Mouse (Mus musculus): ENCODE measurements around the gene Rbbp8nl. TPM values are rescaled to one million over a fixed set of nuclear protein-coding genes. Genes with fewer than 3 reads are reported as not detected.

Gene Rbbp8nl
- polyA plus RNA-seq (2015; fragmentation: Nextera tagmentation; extraction: Ambion mirVana), result not detected in 2 replicates

- 50% methylated on average over 16 of the region's 16 CpGs for WGBS (ENCODE audit: insufficient replicate concordance)
- Histone ChIP-seq H3K9me3 (replicated peaks) (no peaks in the 10 kb centered on the region), H3K4me1 (replicated peaks) (no peaks in the 10 kb centered on the region), H3K27me3 (no peaks in the 10 kb centered on the region), H3K4me2 (no peak within 1 kb of the TSS), H3K9ac (no peak within 1 kb of the TSS), H3K27ac (replicated peaks) (no peak within 1 kb of the TSS), H3K4me3 (replicated peaks) (no peak within 1 kb of the TSS), H3K36me3 (replicated peaks) (no peaks in the 10 kb centered on the region)
- no peak for ATAC-seq (ENCODE audit: insufficient read depth)
Measured at GRCm38 (mm10) chr2:180289440-180290108, at the start of gene Rbbp8nl. Rbbp8nl (minus strand) TSS chr2:180289879.

DNA sequence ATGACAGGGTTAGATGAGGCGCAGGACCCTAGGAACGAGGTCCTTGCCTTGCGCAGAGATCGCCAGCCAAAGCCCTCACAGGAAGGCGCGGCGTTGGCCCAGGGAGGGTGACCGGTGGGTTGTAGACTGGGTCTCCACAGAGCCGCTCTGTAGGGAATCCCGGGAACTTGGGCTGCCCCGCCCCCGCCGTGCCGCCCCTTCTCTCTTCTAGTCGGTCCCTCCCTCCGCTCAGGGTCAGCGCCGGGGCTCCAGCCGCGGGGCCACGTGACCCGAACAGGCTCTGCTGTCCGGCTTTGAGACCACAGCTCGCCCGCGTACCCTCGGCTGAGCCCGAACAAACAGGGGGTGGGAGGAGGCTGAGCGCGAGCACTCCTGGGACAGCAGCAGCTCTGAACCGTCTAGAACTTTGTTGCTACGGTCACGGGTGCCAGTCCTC lies 44.9 kb upstream of the Rbbp8nl start, which contains the start of gene Gata5:
Gene Gata5 (minus strand): TSS at position 149 of the 436 bp plus-strand sequence.
- Histone ChIP-seq H3K4me3 (replicated peaks) (peak within 1 kb of the TSS; percentile 35), H3K4me2 (peak within 1 kb of the TSS; percentile 46), H3K9me3 (replicated peaks) (no peaks in the 10 kb centered on the region), H3K4me1 (replicated peaks) (no peaks in the 10 kb centered on the region), H3K27me3 (peaks cover 77% of the 10 kb centered on the region), H3K36me3 (replicated peaks) (no peaks in the 10 kb centered on the region), H3K9ac (no peak within 1 kb of the TSS), H3K27ac (replicated peaks) (no peak within 1 kb of the TSS)
- WGBS (ENCODE audit: insufficient replicate concordance), result 1% methylated on average over 33 of the region's 33 CpGs
- ATAC-seq (ENCODE audit: insufficient read depth), result peak; percentile 42; the same call in 1 of the 2 replicates

DNA sequence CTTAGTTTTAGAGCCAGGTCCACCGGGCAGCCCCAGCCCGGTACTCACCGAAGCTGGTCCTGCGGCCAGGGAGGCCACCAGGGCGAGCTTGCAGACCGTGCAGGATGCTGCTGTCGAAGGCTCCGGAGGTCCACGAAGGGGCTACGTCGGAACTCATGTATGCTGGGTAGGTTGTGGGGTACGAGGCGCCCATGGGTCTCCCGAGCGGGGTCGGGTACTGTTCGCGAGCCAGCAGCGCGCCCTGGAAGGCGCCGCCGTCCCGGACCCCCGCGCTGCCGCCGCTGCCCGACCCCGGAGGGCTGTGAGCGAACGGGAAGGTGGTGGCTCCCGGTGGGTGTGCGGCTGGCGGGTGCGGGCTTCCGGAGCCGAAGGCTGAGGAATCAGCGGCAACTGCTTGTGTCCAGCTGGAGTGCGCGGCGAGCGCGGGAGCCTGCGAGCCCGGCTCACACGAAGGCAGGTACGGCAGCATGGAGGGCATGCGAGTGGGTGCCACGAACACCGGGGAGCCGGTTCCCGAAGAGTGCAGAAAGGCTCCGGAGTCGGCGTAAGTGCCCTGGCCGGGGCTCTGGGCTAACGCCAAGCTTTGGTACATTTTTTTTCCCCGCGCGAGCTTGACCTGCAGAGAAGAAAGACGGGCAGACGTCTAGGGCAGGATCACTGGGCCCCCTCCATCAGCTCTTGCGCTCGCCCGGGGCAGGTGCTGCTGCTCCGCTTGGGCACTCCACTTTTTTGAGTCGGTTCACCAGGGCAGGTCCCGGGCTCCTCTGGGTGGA lies 44.3 kb upstream of the Rbbp8nl start:
- Histone ChIP-seq H3K9me3 (replicated peaks) (no peaks in the 10 kb centered on the region), H3K27me3 (peaks cover 71% of the 10 kb centered on the region), H3K4me3 (replicated peaks) (peak overlapping the region; percentile 35), H3K4me2 (peak overlapping the region; percentile 46), H3K36me3 (replicated peaks) (no peaks in the 10 kb centered on the region), H3K4me1 (replicated peaks) (no peaks in the 10 kb centered on the region), H3K27ac (replicated peaks) (no peak overlapping the region), H3K9ac (no peak overlapping the region)
- ATAC-seq (ENCODE audit: insufficient read depth), result no peak
- WGBS (ENCODE audit: insufficient replicate concordance), result 2% methylated on average over 69 of the region's 69 CpGs

GRCm38 (mm10) chr2:180329466-180329865 lies 39.8 kb upstream of the Rbbp8nl start:
- WGBS (ENCODE audit: insufficient replicate concordance), result 70% methylated on average over 1 of the region's 1 CpGs
- H3K9me3 ChIP-seq (replicated peaks), result no peaks in the 10 kb centered on the region
- peaks cover 31% of the 10 kb centered on the region for H3K27me3 ChIP-seq
- H3K4me1 ChIP-seq (replicated peaks), result no peaks in the 10 kb centered on the region
- no peaks in the 10 kb centered on the region for H3K36me3 ChIP-seq (replicated peaks)
- no peak for ATAC-seq (ENCODE audit: insufficient read depth)
- no peak overlapping the region for H3K4me3 ChIP-seq (replicated peaks)
- H3K4me2 ChIP-seq, result no peak overlapping the region
- no peak overlapping the region for H3K27ac ChIP-seq (replicated peaks)
- no peak overlapping the region for H3K9ac ChIP-seq

- ATAC-seq (ENCODE audit: insufficient read depth), result no peak
- 49% methylated on average over 14 of the region's 14 CpGs for WGBS (ENCODE audit: insufficient replicate concordance)
- no peaks in the 10 kb centered on the region for H3K27me3 ChIP-seq
- H3K27ac ChIP-seq (replicated peaks), result no peak overlapping the region
- H3K9ac ChIP-seq, result no peak overlapping the region
- no peaks in the 10 kb centered on the region for H3K4me1 ChIP-seq (replicated peaks)
- H3K4me2 ChIP-seq, result no peak overlapping the region
- H3K4me3 ChIP-seq (replicated peaks), result no peak overlapping the region
- no peaks in the 10 kb centered on the region for H3K36me3 ChIP-seq (replicated peaks)
- no peaks in the 10 kb centered on the region for H3K9me3 ChIP-seq (replicated peaks)
Measured at GRCm38 (mm10) chr2:180322674-180323355, 33.1 kb upstream of the Rbbp8nl start.

DNA sequence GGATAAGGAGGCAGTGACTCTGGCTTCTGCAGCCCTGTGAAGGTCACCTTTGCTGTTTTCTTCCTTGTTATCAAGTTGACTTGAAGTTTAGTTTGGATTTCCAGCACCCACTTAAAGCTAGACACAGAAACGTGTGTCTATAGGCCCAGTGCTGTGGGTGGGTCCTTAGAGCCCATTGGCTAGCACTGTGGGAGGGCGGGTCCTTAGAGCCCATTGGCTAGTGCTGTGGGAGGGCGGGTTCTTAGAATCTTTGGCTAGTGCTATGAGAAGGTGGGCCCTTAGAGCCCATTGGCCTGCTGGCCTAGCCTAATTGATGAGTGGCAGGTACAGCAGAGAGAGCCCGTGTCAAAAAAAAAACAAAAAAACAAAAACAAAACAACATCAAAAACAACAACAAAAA lies 30.5 kb upstream of the Rbbp8nl start:
- Histone ChIP-seq H3K36me3 (replicated peaks) (no peaks in the 10 kb centered on the region), H3K9me3 (replicated peaks) (no peaks in the 10 kb centered on the region), H3K4me3 (replicated peaks) (no peak overlapping the region), H3K4me1 (replicated peaks) (no peaks in the 10 kb centered on the region), H3K27me3 (no peaks in the 10 kb centered on the region), H3K4me2 (no peak overlapping the region), H3K9ac (no peak overlapping the region), H3K27ac (replicated peaks) (no peak overlapping the region)
- WGBS (ENCODE audit: insufficient replicate concordance), result 53% methylated on average over 4 of the region's 4 CpGs
- no peak for ATAC-seq (ENCODE audit: insufficient read depth)

- no peak overlapping the region for H3K9ac ChIP-seq
- H3K4me3 ChIP-seq (replicated peaks), result no peak overlapping the region
- no peak overlapping the region for H3K4me2 ChIP-seq
- H3K9me3 ChIP-seq (replicated peaks), result no peaks in the 10 kb centered on the region
- no peak for ATAC-seq (ENCODE audit: insufficient read depth)
- no peaks in the 10 kb centered on the region for H3K4me1 ChIP-seq (replicated peaks)
- H3K27me3 ChIP-seq, result no peaks in the 10 kb centered on the region
- 61% methylated on average over 7 of the region's 7 CpGs for WGBS (ENCODE audit: insufficient replicate concordance)
- H3K27ac ChIP-seq (replicated peaks), result no peak overlapping the region
- H3K36me3 ChIP-seq (replicated peaks), result no peaks in the 10 kb centered on the region
Measured at GRCm38 (mm10) chr2:180317591-180317990, 27.9 kb upstream of the Rbbp8nl start.

- 52% methylated on average over 2 of the region's 2 CpGs for WGBS (ENCODE audit: insufficient replicate concordance)
- no peak overlapping the region for H3K27ac ChIP-seq (replicated peaks)
- H3K36me3 ChIP-seq (replicated peaks), result no peaks in the 10 kb centered on the region
- no peaks in the 10 kb centered on the region for H3K27me3 ChIP-seq
- no peaks in the 10 kb centered on the region for H3K4me1 ChIP-seq (replicated peaks)
- no peaks in the 10 kb centered on the region for H3K9me3 ChIP-seq (replicated peaks)
- no peak overlapping the region for H3K9ac ChIP-seq
- no peak overlapping the region for H3K4me2 ChIP-seq
- no peak for ATAC-seq (ENCODE audit: insufficient read depth)
- no peak overlapping the region for H3K4me3 ChIP-seq (replicated peaks)
Measured at GRCm38 (mm10) chr2:180314292-180314691, 24.6 kb upstream of the Rbbp8nl start.

- no peak overlapping the region for H3K4me2 ChIP-seq
- no peaks in the 10 kb centered on the region for H3K4me1 ChIP-seq (replicated peaks)
- WGBS (ENCODE audit: insufficient replicate concordance), result 52% methylated on average over 4 of the region's 4 CpGs
- H3K36me3 ChIP-seq (replicated peaks), result no peaks in the 10 kb centered on the region
- H3K9me3 ChIP-seq (replicated peaks), result no peaks in the 10 kb centered on the region
- ATAC-seq (ENCODE audit: insufficient read depth), result no peak
- H3K27ac ChIP-seq (replicated peaks), result no peak overlapping the region
- no peak overlapping the region for H3K9ac ChIP-seq
- H3K4me3 ChIP-seq (replicated peaks), result no peak overlapping the region
- H3K27me3 ChIP-seq, result no peaks in the 10 kb centered on the region
Measured at GRCm38 (mm10) chr2:180311147-180311546, 21.5 kb upstream of the Rbbp8nl start.

DNA sequence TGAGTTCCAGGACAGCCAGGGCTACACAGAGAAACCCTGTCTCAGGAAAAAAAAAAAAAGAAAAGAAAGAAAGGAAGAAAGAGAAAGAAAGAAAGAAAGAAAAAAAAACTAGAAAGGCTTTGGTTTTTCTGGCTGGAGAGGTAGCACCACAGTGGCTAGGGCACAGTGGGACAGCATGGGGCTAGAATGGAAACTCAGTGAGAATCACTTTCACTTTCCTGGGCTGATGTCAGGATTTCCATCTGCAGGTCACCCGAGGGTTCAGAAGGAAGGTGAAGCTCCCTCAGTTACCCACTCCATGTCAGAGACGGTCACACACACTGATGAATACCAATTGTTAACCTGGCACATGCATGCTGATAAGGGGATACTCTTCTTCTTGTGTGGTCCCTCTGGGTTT lies 18.0 kb upstream of the Rbbp8nl start:
- Histone ChIP-seq H3K9me3 (replicated peaks) (no peaks in the 10 kb centered on the region), H3K4me1 (replicated peaks) (no peaks in the 10 kb centered on the region), H3K27me3 (no peaks in the 10 kb centered on the region), H3K4me2 (no peak overlapping the region), H3K36me3 (replicated peaks) (no peaks in the 10 kb centered on the region), H3K27ac (replicated peaks) (no peak overlapping the region), H3K4me3 (replicated peaks) (no peak overlapping the region), H3K9ac (no peak overlapping the region)
- ATAC-seq (ENCODE audit: insufficient read depth), result no peak
- 30% methylated on average over 2 of the region's 2 CpGs for WGBS (ENCODE audit: insufficient replicate concordance)
